Mouse (Mus musculus) MEL (cell line): Measurements from ENCODE around the gene Aco2. TPM values are rescaled to one million over a fixed set of nuclear protein-coding genes. Genes with fewer than 3 reads are reported as not detected.

Experiments
- DNase-seq: peaks from one replicate; pipeline ENCODE4 v3.0.0; 2011; ENCODE audit warnings: low read depth, low spot score
- H3K27ac ChIP-seq: 2 replicates; pipeline ENCODE4 v1.5.1; 2012; ENCODE audit warnings: low read depth, mild to moderate bottlenecking, control low read depth, low read length, moderate library complexity; ENCODE audit not compliant: control insufficient read depth
- H3K27me3 ChIP-seq, 2 experiments: fragments of 150-350 bp in 1 of 2; sonication (generic) in 1 of 2; 2 replicates each; pipeline ENCODE4 v1.6.1; 2012; ENCODE audit warnings: low read length in 2 of 2, mild to moderate bottlenecking in 2 of 2, improper control_type of control experiment in 1 of 2, moderate library complexity in 1 of 2; ENCODE audit not compliant: insufficient read depth in 2 of 2, control insufficient read depth in 1 of 2
- H3K36me3 ChIP-seq, 2 experiments: 2 replicates each; pipeline ENCODE4 v1.6.1; 2012 to 2014; ENCODE audit warnings: low read length in 2 of 2, improper control_type of control experiment in 1 of 2, inconsistent platforms in 1 of 2, mild to moderate bottlenecking in 1 of 2; ENCODE audit not compliant: insufficient read depth in 2 of 2, control insufficient read depth in 1 of 2
- H3K4me1 ChIP-seq, 2 experiments: fragments of 150-350 bp in 1 of 2; sonication (generic) in 1 of 2; 2 replicates each; pipeline ENCODE4 v1.6.1; 2012; ENCODE audit warnings: low read length in 2 of 2, improper control_type of control experiment in 1 of 2, mild to moderate bottlenecking in 1 of 2; ENCODE audit not compliant: insufficient read depth in 2 of 2, control insufficient read depth in 1 of 2
- H3K4me3 ChIP-seq, 2 experiments: fragments of 150-350 bp in 1 of 2; sonication (generic) in 1 of 2; 2 replicates each; pipeline ENCODE4 v1.5.1; 2012; ENCODE audit warnings: low read depth in 2 of 2, low read length in 2 of 2, mild to moderate bottlenecking in 2 of 2, moderate library complexity in 2 of 2, control low read depth in 1 of 2, improper control_type of control experiment in 1 of 2; ENCODE audit not compliant: control insufficient read depth in 1 of 2, insufficient read depth in 1 of 2
- H3K79me2 ChIP-seq: 2 replicates; pipeline ENCODE4 v1.6.1; 2012; ENCODE audit warnings: mild to moderate bottlenecking, low read length, moderate library complexity; ENCODE audit not compliant: control insufficient read depth, poor library complexity, insufficient read depth
- H3K9ac ChIP-seq: 2 replicates; pipeline ENCODE4 v1.6.1; 2012; ENCODE audit warnings: low read depth, mild to moderate bottlenecking, control low read depth, low read length, moderate library complexity; ENCODE audit not compliant: control insufficient read depth, poor library complexity, severe bottlenecking
- H3K9me3 ChIP-seq: fragments of 150-350 bp; sonication (generic); replicated peaks from 2 replicates; pipeline ENCODE4 v1.6.1; 2012; ENCODE audit warnings: mild to moderate bottlenecking, low read length, improper control_type of control experiment, moderate library complexity; ENCODE audit not compliant: insufficient read depth
- CHD1 ChIP-seq: IDR thresholded peaks from 2 replicates; pipeline ENCODE4 v1.6.1; 2012; ENCODE audit warnings: low read depth, mild to moderate bottlenecking, inconsistent platforms, low read length, improper control_type of control experiment
- CTCF ChIP-seq, 3 experiments: IDR thresholded peaks in 2 of 3; conservative IDR thresholded peaks in 1 of 3; 2 replicates each; pipeline ENCODE4 v1.5.1; 2011 to 2012; ENCODE audit warnings: low read length in 3 of 3, low read depth in 2 of 3, mild to moderate bottlenecking in 2 of 3, improper control_type of control experiment in 1 of 3, inconsistent platforms in 1 of 3, mixed read lengths in 1 of 3, moderate library complexity in 1 of 3; ENCODE audit not compliant: control insufficient read depth in 1 of 3, insufficient read depth in 1 of 3, poor library complexity in 1 of 3, severe bottlenecking in 1 of 3
- E2F4 ChIP-seq: IDR thresholded peaks from 2 replicates; pipeline ENCODE4 v1.6.1; 2011; ENCODE audit warnings: low read depth, low read length, improper control_type of control experiment, borderline replicate concordance
- EP300 ChIP-seq, 2 experiments: IDR thresholded peaks; 2 replicates each; pipeline ENCODE4 v1.6.1; 2011; ENCODE audit warnings: improper control_type of control experiment in 2 of 2, low read length in 2 of 2, low read depth in 1 of 2, mild to moderate bottlenecking in 1 of 2
- ETS1 ChIP-seq: IDR thresholded peaks from 2 replicates; pipeline ENCODE4 v1.6.1; 2012; ENCODE audit warnings: low read depth, mild to moderate bottlenecking, inconsistent platforms, low read length, improper control_type of control experiment, moderate library complexity
- GABPA ChIP-seq: IDR thresholded peaks from 2 replicates; pipeline ENCODE4 v1.6.1; 2012; ENCODE audit warnings: low read depth, mild to moderate bottlenecking, inconsistent platforms, low read length, improper control_type of control experiment, moderate library complexity
- GATA1 ChIP-seq: IDR thresholded peaks from 2 replicates; pipeline ENCODE4 v1.6.1; 2011; ENCODE audit warnings: low read depth, low read length, improper control_type of control experiment
- HCFC1 ChIP-seq: IDR thresholded peaks from 2 replicates; pipeline ENCODE4 v1.6.1; 2012; ENCODE audit warnings: low read depth, mild to moderate bottlenecking, inconsistent platforms, low read length, improper control_type of control experiment, moderate library complexity
- JUND ChIP-seq: IDR thresholded peaks from 2 replicates; pipeline ENCODE4 v1.6.1; 2011; ENCODE audit warnings: low read depth, mild to moderate bottlenecking, improper control_type of control experiment, low read length
- MAFK ChIP-seq: IDR thresholded peaks from 2 replicates; pipeline ENCODE4 v1.6.1; 2011; ENCODE audit warnings: low read depth, mild to moderate bottlenecking, low read length, improper control_type of control experiment, borderline replicate concordance
- MYB ChIP-seq: IDR thresholded peaks from 2 replicates; pipeline ENCODE4 v1.6.1; 2011; ENCODE audit warnings: mild to moderate bottlenecking, low read depth, low read length, improper control_type of control experiment
- MYC ChIP-seq: IDR thresholded peaks from 2 replicates; pipeline ENCODE4 v1.6.1; 2011; ENCODE audit warnings: low read depth, mild to moderate bottlenecking, low read length, improper control_type of control experiment, moderate library complexity
- NELFE ChIP-seq: IDR thresholded peaks from 2 replicates; pipeline ENCODE4 v1.6.1; 2011; ENCODE audit warnings: low read depth, low read length, improper control_type of control experiment
- RAD21 ChIP-seq: IDR thresholded peaks from 2 replicates; pipeline ENCODE4 v1.6.1; 2011; ENCODE audit warnings: mild to moderate bottlenecking, low read depth, low read length, improper control_type of control experiment
- RCOR1 ChIP-seq: IDR thresholded peaks from 2 replicates; pipeline ENCODE4 v1.6.1; 2012; ENCODE audit warnings: low read depth, mild to moderate bottlenecking, inconsistent platforms, low read length, improper control_type of control experiment
- SMC3 ChIP-seq: IDR thresholded peaks from 2 replicates; pipeline ENCODE4 v1.6.1; 2011; ENCODE audit warnings: low read depth, low read length, improper control_type of control experiment
- TAL1 ChIP-seq: IDR thresholded peaks from 2 replicates; pipeline ENCODE4 v1.6.1; 2012; ENCODE audit warnings: mild to moderate bottlenecking, inconsistent platforms, low read length, moderate library complexity, mixed read lengths
- TBP ChIP-seq: IDR thresholded peaks from 2 replicates; pipeline ENCODE4 v1.8.0; 2011; ENCODE audit warnings: low read depth, low read length, improper control_type of control experiment
- ZC3H11A ChIP-seq: IDR thresholded peaks from 2 replicates; pipeline ENCODE4 v1.6.1; 2012; ENCODE audit warnings: low read depth, mild to moderate bottlenecking, inconsistent platforms, low read length, improper control_type of control experiment
- ZKSCAN1 ChIP-seq: IDR thresholded peaks from 2 replicates; pipeline ENCODE4 v1.6.1; 2012; ENCODE audit warnings: low read depth, mild to moderate bottlenecking, inconsistent platforms, low read length, improper control_type of control experiment, moderate library complexity
- ZMIZ1 ChIP-seq: IDR thresholded peaks from 2 replicates; pipeline ENCODE4 v1.6.1; 2012; ENCODE audit warnings: low read depth, mild to moderate bottlenecking, inconsistent platforms, low read length, improper control_type of control experiment, moderate library complexity
- polyA plus RNA-seq, 2 experiments: library from polyadenylated mRNA; stranded (reverse) in 1 of 2; unstranded in 1 of 2; fragments of >175 nt in 1 of 2; fragments of >200 nt in 1 of 2; gene quantifications; 2 replicates each; pipeline versions ENCODE4 v1.2.1 to v1.2.4; 2012; ENCODE audit warnings: low replicate concordance in 2 of 2, low read depth in 1 of 2; ENCODE audit not compliant: insufficient read length in 2 of 2, insufficient read depth in 1 of 2, missing spikeins in 1 of 2
- total RNA-seq: library from RNA; depleted of rRNA; stranded (reverse); fragments of 300-350 nt; gene quantifications from 2 replicates; pipeline ENCODE4 v1.2.3, GENCODE M21; 2012

The Aco2 gene
- total and polyA plus RNA-seq, 3 experiments, result 248 to 1,242 (median 447) TPM

DNA sequence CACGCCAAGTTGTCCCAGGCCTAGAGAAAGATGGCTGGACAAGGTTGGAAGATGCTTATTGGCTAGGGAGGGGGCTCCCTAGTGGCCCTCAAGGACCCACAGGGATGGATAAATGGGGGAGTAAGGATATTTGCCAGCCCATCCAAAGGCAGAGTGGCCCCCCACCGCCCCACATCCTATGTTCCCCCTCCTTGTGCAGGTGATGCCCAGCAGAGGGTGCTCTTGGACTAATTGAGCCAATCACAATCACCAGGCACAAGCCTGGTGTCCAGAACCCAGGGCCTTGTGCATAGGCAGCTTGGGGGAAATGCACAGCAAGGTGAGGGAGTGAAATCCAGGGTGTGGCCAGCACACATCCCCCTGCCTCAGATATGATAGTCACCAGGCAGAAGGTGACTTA lies 66.1 kb downstream of the Aco2 start:
- no peaks in the 10 kb centered on the region for H3K9me3 ChIP-seq
- H3K4me3 ChIP-seq, result no peak overlapping the region
- no peaks in the 10 kb centered on the region for H3K36me3 ChIP-seq
- peak; percentile 63 for DNase-seq
- no peak overlapping the region for H3K27ac ChIP-seq
- no peak overlapping the region for H3K9ac ChIP-seq
- no peak for TF ChIP-seq ZMIZ1
- peak; percentile 70 for TF ChIP-seq ZC3H11A
- TF ChIP-seq RAD21, result peak; percentile 84
- TF ChIP-seq CHD1, result no peak
- TF ChIP-seq MYB, result no peak
- TF ChIP-seq JUND, result no peak
- TF ChIP-seq MYC, result no peak
- no peak for TF ChIP-seq TBP
- TF ChIP-seq HCFC1, result no peak
- no peak for TF ChIP-seq NELFE
- no peak for TF ChIP-seq GABPA
- TF ChIP-seq E2F4, result no peak
- TF ChIP-seq SMC3, result peak; percentile 72
- peak; percentile 59 to 83 (median 79) for TF ChIP-seq CTCF (IDR thresholded peaks at IDR 0.05 in 2 of 3, conservative IDR thresholded peaks at IDR 0.05 in 1 of 3; ENCODE audit: control insufficient read depth in 1 of 3, insufficient read depth in 1 of 3, low read depth in 2 of 3, low read length in 3 of 3, poor library complexity in 1 of 3, severe bottlenecking in 1 of 3)
- peaks cover 0 to 5% of the 10 kb centered on the region in 2 experiments; a peak in 1 of 4 replicates for H3K4me1 ChIP-seq
- no peaks in the 10 kb centered on the region for H3K27me3 ChIP-seq
- H3K79me2 ChIP-seq, result no peaks in the 10 kb centered on the region

DNA sequence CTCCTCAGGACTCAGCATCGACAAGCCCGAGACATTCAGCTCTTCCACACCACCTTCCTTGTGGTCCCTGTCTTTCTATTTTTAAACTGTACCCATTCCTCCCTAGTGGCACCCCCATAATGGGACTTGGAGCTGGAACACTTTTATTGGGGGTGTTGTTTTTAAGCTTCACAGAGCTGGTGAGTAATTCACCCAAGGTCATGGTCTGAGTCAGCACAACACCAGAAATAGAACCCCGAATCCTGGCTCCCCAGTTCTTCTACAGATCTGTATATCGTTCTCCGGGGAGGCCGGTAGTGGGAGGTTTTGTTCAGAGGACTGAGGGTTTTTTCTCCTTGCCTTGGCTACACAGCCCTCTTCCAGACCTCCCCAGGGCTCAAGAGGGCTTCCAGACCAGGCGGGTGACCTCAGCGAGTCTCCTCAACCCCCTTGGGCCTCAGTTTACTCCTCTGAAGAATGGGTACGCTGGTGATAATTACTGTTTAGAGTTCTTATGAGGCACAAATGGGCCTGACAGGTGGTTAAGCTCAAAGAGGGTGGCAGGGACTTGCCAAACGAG lies 67.1 kb downstream of the Aco2 start:
- Histone ChIP-seq H3K79me2 (no peaks in the 10 kb centered on the region), H3K36me3 (no peaks in the 10 kb centered on the region), H3K4me1 (peaks cover 0 to 3% of the 10 kb centered on the region in 2 experiments; a peak in 1 of 4 replicates), H3K27ac (no peak overlapping the region), H3K27me3 (no peaks in the 10 kb centered on the region), H3K9ac (no peak overlapping the region), H3K4me3 (no peak overlapping the region), H3K9me3 (no peaks in the 10 kb centered on the region)
- TF ChIP-seq GATA1 (no peak), ZC3H11A (no peak), ZKSCAN1 (no peak), ETS1 (no peak), HCFC1 (no peak), CHD1 (no peak), MAFK (no peak), RCOR1 (no peak), TAL1 (no peak), EP300 (IDR thresholded peaks at IDR 0.05; ENCODE audit: low read depth in 1 of 2, low read length in 2 of 2) (no peak)
- DNase-seq, result no peak
